Mouse (Mus musculus): ENCODE data around the gene Pik3r2. TPM values are rescaled to one million over a fixed set of nuclear protein-coding genes. Genes with fewer than 3 reads are reported as not detected.
A peak's percentile ranks its signal among the peaks of the same experiment; 100 is the strongest.

Gene Pik3r2
- polyA plus RNA-seq, 1 experiment from 2014 or later: 8.9 TPM

DNA sequence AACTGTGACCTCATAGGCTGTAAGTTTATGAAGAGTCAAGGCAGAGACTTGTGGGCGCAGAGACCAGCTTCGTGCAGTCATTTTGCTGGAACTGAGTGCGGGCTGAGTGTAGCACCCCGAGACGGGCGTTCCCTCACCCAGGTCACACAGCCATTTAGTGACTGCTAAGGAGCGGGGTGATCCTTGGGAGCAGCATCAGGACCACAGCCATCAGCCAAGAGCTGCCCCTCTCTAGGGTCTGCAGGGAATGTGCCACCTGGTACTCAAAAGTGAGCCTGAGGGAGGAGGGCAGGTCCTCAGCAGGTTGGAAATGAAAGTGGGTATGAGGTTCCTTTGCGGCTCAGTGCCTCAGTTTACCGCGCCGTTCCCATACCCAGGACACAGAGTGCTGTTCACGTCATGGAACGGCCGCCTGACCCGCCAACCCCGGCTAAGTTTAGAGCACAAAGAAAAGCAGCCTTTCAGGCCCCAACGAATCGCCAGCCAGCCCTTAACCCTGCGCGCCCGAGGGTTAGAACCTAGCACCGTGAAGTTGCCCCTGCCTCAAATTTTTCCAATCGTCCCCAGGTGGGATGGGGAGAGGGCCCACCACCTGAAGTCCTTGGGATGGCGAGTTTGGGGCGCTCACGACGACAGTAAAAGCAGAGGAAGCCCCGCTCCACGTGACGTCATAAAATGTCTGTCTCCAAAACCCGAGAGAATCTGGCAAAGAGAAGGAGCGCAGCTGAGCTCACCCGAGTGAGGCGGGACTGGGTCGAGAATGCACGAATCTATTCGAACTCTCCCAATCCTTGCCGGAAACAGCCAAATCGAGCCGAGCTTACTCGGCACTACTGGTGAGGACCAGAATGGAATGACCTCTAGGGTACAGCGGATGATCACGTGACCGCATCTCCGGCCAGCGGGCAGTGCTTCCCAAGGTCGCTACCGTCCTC lies 32.6 kb downstream of the Pik3r2 start:
- peaks cover 14% of the 10 kb centered on the region for H3K4me1 ChIP-seq (ENCODE audit: insufficient read depth)
- peak overlapping the region; percentile 64 for H3K4me2 ChIP-seq (ENCODE audit: low read depth, low read length)
- WGBS (ENCODE audit: insufficient replicate concordance): 6% methylated on average over 48 of the region's 48 CpGs
- peak overlapping the region; percentile 27 for H3K4me3 ChIP-seq (ENCODE audit: low read depth, low read length)
- no peaks in the 10 kb centered on the region for H3K9me3 ChIP-seq (ENCODE audit: low read length)
- peak overlapping the region; percentile 53 for H3K9ac ChIP-seq (replicated peaks)
- TF ChIP-seq EP300 (IDR thresholded peaks at IDR 0.05; ENCODE audit: low read depth) (no peak), CTCF (IDR thresholded peaks at IDR 0.05; ENCODE audit: low read depth) (no peak)
- ATAC-seq (peak; percentile 77), DNase-seq (peak; percentile 64)
- peaks cover 42% of the 10 kb centered on the region for H3K27me3 ChIP-seq (ENCODE audit: insufficient read depth, low read length)
- no peak overlapping the region for H3K27ac ChIP-seq (ENCODE audit: low read depth)
- no peaks in the 10 kb centered on the region for H3K36me3 ChIP-seq (replicated peaks; ENCODE audit: insufficient read depth, low read length)

GRCm38 (mm10) chr8:70742981-70743655 lies 33.4 kb downstream of the Pik3r2 start:
- Histone ChIP-seq H3K27me3 (ENCODE audit: insufficient read depth, low read length) (peaks cover 42% of the 10 kb centered on the region), H3K4me2 (ENCODE audit: low read depth, low read length) (peak overlapping the region; percentile 64), H3K9me3 (ENCODE audit: low read length) (no peaks in the 10 kb centered on the region), H3K27ac (ENCODE audit: low read depth) (no peak overlapping the region), H3K36me3 (replicated peaks; ENCODE audit: insufficient read depth, low read length) (no peaks in the 10 kb centered on the region), H3K4me3 (ENCODE audit: low read depth, low read length) (peak overlapping the region; percentile 27; the same call in 1 of the 2 replicates), H3K4me1 (ENCODE audit: insufficient read depth) (peaks cover 14% of the 10 kb centered on the region), H3K9ac (replicated peaks) (no peak overlapping the region)
- ATAC-seq: 0 out of 2 replicates have a peak, but pooled peaks have one; percentile 12
- TF ChIP-seq CTCF (IDR thresholded peaks at IDR 0.05; ENCODE audit: low read depth): no peak
- no peak for TF ChIP-seq EP300 (IDR thresholded peaks at IDR 0.05; ENCODE audit: low read depth)
- 10% methylated on average over 37 of the region's 38 CpGs for WGBS (ENCODE audit: insufficient replicate concordance)
- no peak for DNase-seq

GRCm38 (mm10) chr8:70742176-70742575 lies 34.3 kb downstream of the Pik3r2 start:
- Histone ChIP-seq H3K9me3 (ENCODE audit: low read length) (no peaks in the 10 kb centered on the region), H3K4me1 (ENCODE audit: insufficient read depth) (peaks cover 14% of the 10 kb centered on the region), H3K36me3 (replicated peaks; ENCODE audit: insufficient read depth, low read length) (no peaks in the 10 kb centered on the region), H3K4me2 (ENCODE audit: low read depth, low read length) (no peak overlapping the region), H3K9ac (replicated peaks) (no peak overlapping the region), H3K4me3 (ENCODE audit: low read depth, low read length) (no peak overlapping the region), H3K27me3 (ENCODE audit: insufficient read depth, low read length) (peaks cover 42% of the 10 kb centered on the region), H3K27ac (ENCODE audit: low read depth) (no peak overlapping the region)
- ATAC-seq (no peak), DNase-seq (no peak)
- WGBS (ENCODE audit: insufficient replicate concordance): 62% methylated on average over 11 of the region's 11 CpGs
- TF ChIP-seq CTCF (IDR thresholded peaks at IDR 0.05; ENCODE audit: low read depth) (no peak), EP300 (IDR thresholded peaks at IDR 0.05; ENCODE audit: low read depth) (no peak)

DNA sequence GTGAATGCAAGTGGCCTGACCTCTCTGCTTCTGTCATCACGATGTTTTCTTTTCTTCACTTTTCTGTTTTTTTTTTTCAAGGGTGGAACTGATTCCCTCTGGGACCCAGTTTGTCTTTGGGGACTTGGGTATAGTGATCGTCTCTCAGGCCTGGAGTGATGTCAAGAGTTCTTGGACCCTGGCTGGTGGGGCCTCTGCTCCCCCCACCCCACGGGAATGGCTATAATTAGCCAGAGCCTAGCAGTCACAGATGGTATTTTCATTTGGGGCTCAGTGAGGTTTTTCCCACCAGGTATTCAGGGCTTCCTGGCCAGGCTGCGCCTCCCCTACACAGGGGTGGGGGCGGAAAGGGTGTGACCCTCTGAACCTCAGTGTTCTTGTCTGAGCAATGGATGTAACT lies 34.9 kb downstream of the Pik3r2 start:
- H3K9ac ChIP-seq (replicated peaks): no peak overlapping the region
- 57% methylated on average over 5 of the region's 5 CpGs for WGBS (ENCODE audit: insufficient replicate concordance)
- H3K4me1 ChIP-seq (ENCODE audit: insufficient read depth): peaks cover 14% of the 10 kb centered on the region
- DNase-seq: no peak
- no peaks in the 10 kb centered on the region for H3K36me3 ChIP-seq (replicated peaks; ENCODE audit: insufficient read depth, low read length)
- H3K9me3 ChIP-seq (ENCODE audit: low read length): no peaks in the 10 kb centered on the region
- no peak for TF ChIP-seq CTCF (IDR thresholded peaks at IDR 0.05; ENCODE audit: low read depth)
- no peak for TF ChIP-seq EP300 (IDR thresholded peaks at IDR 0.05; ENCODE audit: low read depth)
- H3K4me2 ChIP-seq (ENCODE audit: low read depth, low read length): no peak overlapping the region
- no peak overlapping the region for H3K27ac ChIP-seq (ENCODE audit: low read depth)
- peaks cover 42% of the 10 kb centered on the region for H3K27me3 ChIP-seq (ENCODE audit: insufficient read depth, low read length)
- no peak overlapping the region for H3K4me3 ChIP-seq (ENCODE audit: low read depth, low read length)
- ATAC-seq: no peak

GRCm38 (mm10) chr8:70738211-70738610 lies 38.3 kb downstream of the Pik3r2 start:
- peaks cover 15% of the 10 kb centered on the region for H3K27me3 ChIP-seq (ENCODE audit: insufficient read depth, low read length)

GRCm38 (mm10) chr8:70737705-70738104 lies 38.8 kb downstream of the Pik3r2 start:
- Histone ChIP-seq H3K36me3 (replicated peaks; ENCODE audit: insufficient read depth, low read length) (no peaks in the 10 kb centered on the region), H3K9ac (replicated peaks) (no peak overlapping the region), H3K27ac (ENCODE audit: low read depth) (no peak overlapping the region), H3K4me1 (ENCODE audit: insufficient read depth) (peaks cover 2% of the 10 kb centered on the region; the same call in 1 of the 2 replicates), H3K4me3 (ENCODE audit: low read depth, low read length) (no peak overlapping the region), H3K27me3 (ENCODE audit: insufficient read depth, low read length) (peaks cover 10% of the 10 kb centered on the region), H3K9me3 (ENCODE audit: low read length) (no peaks in the 10 kb centered on the region), H3K4me2 (ENCODE audit: low read depth, low read length) (no peak overlapping the region)
- no peak for DNase-seq
- WGBS (ENCODE audit: insufficient replicate concordance): 59% methylated on average over 5 of the region's 5 CpGs
- TF ChIP-seq EP300 (IDR thresholded peaks at IDR 0.05; ENCODE audit: low read depth): no peak
- TF ChIP-seq CTCF (IDR thresholded peaks at IDR 0.05; ENCODE audit: low read depth): no peak
- ATAC-seq: no peak

More at GRCm38 (mm10) chr8:70738211-70738610, 38.3 kb downstream of the Pik3r2 start:
- Histone ChIP-seq H3K27ac (ENCODE audit: low read depth) (no peak overlapping the region), H3K4me1 (ENCODE audit: insufficient read depth) (peaks cover 3% of the 10 kb centered on the region), H3K4me2 (ENCODE audit: low read depth, low read length) (no peak overlapping the region), H3K4me3 (ENCODE audit: low read depth, low read length) (no peak overlapping the region), H3K9me3 (ENCODE audit: low read length) (no peaks in the 10 kb centered on the region), H3K36me3 (replicated peaks; ENCODE audit: insufficient read depth, low read length) (no peaks in the 10 kb centered on the region), H3K9ac (replicated peaks) (no peak overlapping the region)
- ATAC-seq (no peak), DNase-seq (no peak)
- no peak for TF ChIP-seq EP300 (IDR thresholded peaks at IDR 0.05; ENCODE audit: low read depth)
- TF ChIP-seq CTCF (IDR thresholded peaks at IDR 0.05; ENCODE audit: low read depth): no peak
- 47% methylated on average over 3 of the region's 3 CpGs for WGBS (ENCODE audit: insufficient replicate concordance)

All from liver, postnatal 0 days (tissue).